ENCODE assay signal across 22 mouse cellular contexts in the genomic region with DNA sequence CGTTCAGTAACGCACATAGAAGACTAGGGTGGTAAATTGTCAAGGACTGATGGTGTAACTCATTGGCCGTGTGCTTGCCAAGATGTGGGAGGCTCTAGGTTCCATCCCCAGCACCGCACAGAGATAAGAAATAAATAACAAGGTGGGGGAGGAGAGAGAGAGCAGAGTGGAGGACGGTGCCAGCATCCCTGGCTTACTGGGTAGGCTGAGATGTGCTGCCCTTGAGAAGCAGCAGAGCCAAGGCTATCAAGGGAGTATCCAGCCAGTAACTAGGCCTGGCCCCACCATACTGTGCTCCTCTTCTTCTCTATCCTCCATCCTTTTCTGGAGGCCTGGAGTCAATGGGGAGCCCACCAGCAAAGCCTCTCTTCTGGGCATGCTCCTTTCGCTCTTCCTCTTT. TPM values are rescaled to one million over a fixed set of nuclear protein-coding genes. Genes with fewer than 3 reads are reported as not detected.
DNase-seq lines count a peak whose midpoint lies in the region; ATAC-seq lines count a peak whose summit lies in the region.
"Had no signal": no experiment of that assay in that cellular context is flagged by ENCODE, and none has a peak within 500 bp of the region (broad histone marks: within the 10 kb centered on the region; RNA-seq: fewer than 3 reads in every experiment).

No protein-coding gene starts in this region.

- H3K36me3 ChIP-seq in midbrain, embryonic 12.5 days, result peaks cover 17% of the 10 kb centered on the region
- no peaks in the 10 kb centered on the region for H3K36me3 ChIP-seq in midbrain, embryonic 15.5 days (replicated peaks)
- no peaks in the 10 kb centered on the region for H3K36me3 ChIP-seq in neural tube, embryonic 14.5 days (ENCODE audit: control insufficient read depth, insufficient read depth, low read length)
- H3K36me3 ChIP-seq: G1E; stomach, embryonic 15.5 days had no signal

- H3K9me3 ChIP-seq in midbrain, embryonic 12.5 days, result no peaks in the 10 kb centered on the region
- H3K9me3 ChIP-seq in midbrain, embryonic 15.5 days, result no peaks in the 10 kb centered on the region
- no peaks in the 10 kb centered on the region for H3K9me3 ChIP-seq in neural tube, embryonic 14.5 days (ENCODE audit: control insufficient read depth, low read length)
- H3K9me3 ChIP-seq: forebrain, embryonic 12.5 days; G1E; limb, embryonic 15.5 days; stomach, embryonic 15.5 days had no signal

- no peak overlapping the region for H3K4me3 ChIP-seq in midbrain, embryonic 12.5 days
- H3K4me3 ChIP-seq in midbrain, embryonic 15.5 days, result no peak overlapping the region
- H3K4me3 ChIP-seq in neural tube, embryonic 14.5 days (ENCODE audit: low read depth, low read length), result no peak overlapping the region
- H3K4me3 ChIP-seq: forebrain, embryonic 12.5 days; gastrocnemius, adult 2 months; left cerebral cortex, adult 2 months; limb, embryonic 15.5 days; myocyte; stomach, embryonic 15.5 days had no signal

- H3K27me3 ChIP-seq in midbrain, embryonic 12.5 days, result no peaks in the 10 kb centered on the region; the same call in 1 of the 2 replicates
- no peaks in the 10 kb centered on the region for H3K27me3 ChIP-seq in midbrain, embryonic 15.5 days (replicated peaks)
- H3K27me3 ChIP-seq in neural tube, embryonic 14.5 days (ENCODE audit: control insufficient read depth, insufficient read depth, low read length), result no peaks in the 10 kb centered on the region
- H3K27me3 ChIP-seq: forebrain, embryonic 12.5 days; limb, embryonic 15.5 days; stomach, embryonic 15.5 days had no signal

- no peak for ATAC-seq in midbrain, embryonic 12.5 days (ENCODE audit: low FRiP score, low read depth)
- ATAC-seq in midbrain, embryonic 15.5 days (replicated peaks), result no peak
- no peak for ATAC-seq in neural tube, embryonic 14.5 days (ENCODE audit: low read depth)
- ATAC-seq: CD4-positive, CD25-positive, alpha-beta regulatory T cell, adult 4 months had no signal

- H3K27ac ChIP-seq in midbrain, embryonic 12.5 days (replicated peaks), result peak overlapping the region; percentile 1; the same call in 1 of the 2 replicates
- H3K27ac ChIP-seq in midbrain, embryonic 15.5 days, result no peak overlapping the region
- H3K27ac ChIP-seq in neural tube, embryonic 14.5 days (ENCODE audit: low read depth, low read length), result 0 out of 2 replicates have a peak overlapping the region, but pooled peaks have one; percentile 5
- H3K27ac ChIP-seq: gastrocnemius, adult 2 months; left cerebral cortex, adult 2 months; stomach, embryonic 15.5 days had no signal

- H3K4me2 ChIP-seq in midbrain, embryonic 12.5 days (replicated peaks), result no peak overlapping the region
- no peak overlapping the region for H3K4me2 ChIP-seq in midbrain, embryonic 15.5 days
- no peak overlapping the region for H3K4me2 ChIP-seq in neural tube, embryonic 14.5 days (ENCODE audit: low read depth, low read length)
- H3K4me2 ChIP-seq: forebrain, embryonic 12.5 days; limb, embryonic 15.5 days; stomach, embryonic 15.5 days had no signal

- H3K9ac ChIP-seq in midbrain, embryonic 12.5 days (replicated peaks), result no peak overlapping the region
- no peak overlapping the region for H3K9ac ChIP-seq in midbrain, embryonic 15.5 days
- H3K9ac ChIP-seq in neural tube, embryonic 14.5 days (replicated peaks; ENCODE audit: low read depth, low read length), result no peak overlapping the region
- H3K9ac ChIP-seq: forebrain, embryonic 12.5 days; limb, embryonic 15.5 days; stomach, embryonic 15.5 days had no signal

- peak; percentile 59 for DNase-seq in adrenal gland, adult 2 months
- DNase-seq in adrenal gland, postnatal 14 days, result no peak
- peak; percentile 89 for DNase-seq in heart, adult 11 months
- DNase-seq in heart, adult 9 months (ENCODE audit: low spot score in 2 of 2), result no peak
- no peak for DNase-seq in kidney, postnatal 4 days
- DNase-seq: gastrocnemius, adult 2 months; heart, adult 18-20 months; heart, postnatal 14 days; kidney, adult 2 months; kidney, postnatal 14 days; lung, postnatal 10 days; thymus, postnatal 14 days had no signal

- WGBS in midbrain, embryonic 12.5 days, result 89% methylated on average over 5 of the region's 6 CpGs
- WGBS in midbrain, embryonic 15.5 days, result 75% methylated on average over 5 of the region's 6 CpGs
- WGBS in neural tube, embryonic 14.5 days, result 69% methylated on average over 6 of the region's 6 CpGs

- H3K4me1 ChIP-seq in midbrain, embryonic 12.5 days, result peaks cover 86% of the 10 kb centered on the region
- H3K4me1 ChIP-seq in midbrain, embryonic 15.5 days, result peaks cover 52% of the 10 kb centered on the region
- H3K4me1 ChIP-seq in neural tube, embryonic 14.5 days (ENCODE audit: control insufficient read depth, insufficient read depth, low read length), result peaks cover 37% of the 10 kb centered on the region

RNA-seq across cellular contexts. Expression of gene Boc, which starts 9.3 kb away (rescaled TPM):
- 10 to 100 TPM; 46.3 to 52.1 TPM for total RNA-seq in adrenal gland, adult 2 months (2021)
- polyA plus RNA-seq in adrenal gland, adult 2 months (2012; rRNA removed), result 73.4 and 94.6 TPM in 2 replicates
- 43.0 and 46.3 TPM in 2 replicates for total RNA-seq in adrenal gland, postnatal 14 days (2021)
- 52.4 and 67.7 TPM in 2 replicates for polyA plus RNA-seq in midbrain, embryonic 12.5 days (2016; fragmentation: Nextera tagmentation; extraction: Ambion mirVana)
- polyA plus RNA-seq in midbrain, embryonic 15.5 days (2015; fragmentation: Nextera tagmentation; extraction: Ambion mirVana), result 11.7 and 15.8 TPM in 2 replicates
- polyA plus RNA-seq in neural tube, embryonic 14.5 days (2014; fragmentation: Nextera tagmentation; extraction: Ambion mirVana), result 7.8 and 9.9 TPM in 2 replicates
- total RNA-seq: G1E had no signal
- polyA plus RNA-seq: G1E had no signal

Comparison
In these comparisons a context has a peak if more than half of its experiments do, and no peak if none do; other contexts are left out.
1. DNase-seq: peak in adrenal gland, adult 2 months (single experiment) and heart, adult 11 months (single experiment); none in adrenal gland, postnatal 14 days (single experiment), heart, adult 9 months (0 of 2) and kidney, postnatal 4 days (0 of 2).